Mouse (Mus musculus): ENCODE measurements around the gene Pcmt1.
A peak's percentile ranks its signal among the peaks of the same experiment; 100 is the strongest.

Pcmt1 gene

DNA sequence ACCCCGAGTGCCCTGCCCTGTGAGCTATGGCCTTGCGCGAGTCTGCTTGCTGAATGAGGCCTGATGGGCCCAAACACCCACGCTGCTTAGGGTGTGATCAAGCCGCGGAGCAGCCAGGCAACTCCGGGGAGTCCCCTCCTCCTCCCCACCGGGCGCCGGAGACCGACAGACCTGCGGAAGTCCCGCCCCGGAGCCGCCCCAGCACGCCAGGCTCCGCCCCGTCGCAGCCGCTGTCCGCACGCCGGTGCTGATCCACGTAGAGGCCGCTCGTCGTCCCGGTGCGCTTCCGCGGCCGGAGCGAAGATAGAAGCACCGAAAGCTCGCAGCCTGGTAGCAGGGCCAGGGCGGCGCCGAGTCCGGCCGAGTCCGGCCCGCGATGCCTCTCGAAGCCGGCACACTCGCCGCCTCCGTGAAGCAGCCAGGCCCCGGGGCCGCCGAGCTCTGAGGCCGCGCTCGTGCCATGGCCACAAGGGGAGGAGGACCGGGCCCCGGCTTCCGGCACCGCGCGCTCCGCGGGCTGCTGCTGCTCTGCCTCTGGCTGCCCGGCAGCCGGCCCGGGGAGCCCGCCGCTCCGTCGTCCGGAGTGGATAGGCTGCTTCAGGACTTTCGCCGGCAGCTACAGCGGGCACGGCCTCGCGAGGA, 91.2 kb downstream of the Pcmt1 start, which contains the start of gene Lrp11:
Lrp11 (plus strand) TSS at position 209 of the 642 bp plus-strand sequence.
- peak; percentile 72 for DNase-seq (ENCODE audit: low read depth)

DNA sequence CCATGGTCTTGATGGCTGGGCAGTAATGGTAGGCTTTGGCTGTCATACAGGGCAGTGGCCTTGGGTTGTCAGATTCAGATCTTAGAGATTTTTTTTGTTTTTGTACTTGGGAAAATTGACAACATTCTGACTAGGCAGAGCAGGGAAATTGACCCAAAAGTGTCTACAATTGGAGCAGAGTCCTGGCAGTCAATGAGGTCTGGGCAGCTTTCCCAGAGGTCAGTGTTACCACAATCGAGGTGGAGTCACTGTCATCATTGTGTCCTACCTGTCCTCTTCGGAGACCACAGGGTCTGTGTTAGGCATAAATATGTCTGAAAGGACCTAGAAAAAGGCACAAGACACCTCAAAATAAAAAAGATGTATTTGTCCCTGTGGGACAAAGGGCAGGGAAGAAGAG, 94.2 kb downstream of the Pcmt1 start:
- no peak for DNase-seq (ENCODE audit: low read depth)

DNA sequence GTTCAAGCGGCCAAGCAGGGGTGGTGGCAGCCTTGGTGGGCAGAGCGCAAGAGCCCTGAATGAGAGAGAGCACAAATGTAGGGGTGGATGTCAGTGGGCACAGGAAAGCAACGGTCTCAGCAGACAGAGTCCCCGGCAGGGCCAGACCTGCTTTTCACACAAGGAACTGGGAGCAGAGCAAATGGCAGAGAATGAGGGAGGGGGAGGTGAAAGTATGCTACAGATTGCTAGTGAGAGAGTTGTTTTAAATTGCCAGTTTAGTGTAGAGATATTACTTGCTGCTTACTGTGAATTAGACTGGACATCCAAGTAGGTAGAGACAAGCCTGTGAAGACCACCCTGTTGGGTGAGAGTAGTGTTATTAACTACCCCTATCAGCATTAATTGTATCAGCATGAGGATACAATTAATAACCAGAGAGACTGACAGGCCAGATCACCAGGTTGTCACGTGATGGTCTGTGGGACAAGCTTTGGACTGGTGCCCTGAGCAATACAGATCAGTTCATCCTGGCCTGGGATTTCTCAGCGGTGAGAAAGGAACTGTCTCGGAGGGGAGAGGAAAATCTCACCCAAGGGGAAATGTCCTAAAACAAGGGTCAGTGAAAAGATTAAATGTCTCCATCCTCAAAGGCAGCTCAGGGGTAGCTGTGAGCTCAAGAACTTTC, 97.9 kb downstream of the Pcmt1 start:
- DNase-seq (ENCODE audit: low read depth), result no peak

DNA sequence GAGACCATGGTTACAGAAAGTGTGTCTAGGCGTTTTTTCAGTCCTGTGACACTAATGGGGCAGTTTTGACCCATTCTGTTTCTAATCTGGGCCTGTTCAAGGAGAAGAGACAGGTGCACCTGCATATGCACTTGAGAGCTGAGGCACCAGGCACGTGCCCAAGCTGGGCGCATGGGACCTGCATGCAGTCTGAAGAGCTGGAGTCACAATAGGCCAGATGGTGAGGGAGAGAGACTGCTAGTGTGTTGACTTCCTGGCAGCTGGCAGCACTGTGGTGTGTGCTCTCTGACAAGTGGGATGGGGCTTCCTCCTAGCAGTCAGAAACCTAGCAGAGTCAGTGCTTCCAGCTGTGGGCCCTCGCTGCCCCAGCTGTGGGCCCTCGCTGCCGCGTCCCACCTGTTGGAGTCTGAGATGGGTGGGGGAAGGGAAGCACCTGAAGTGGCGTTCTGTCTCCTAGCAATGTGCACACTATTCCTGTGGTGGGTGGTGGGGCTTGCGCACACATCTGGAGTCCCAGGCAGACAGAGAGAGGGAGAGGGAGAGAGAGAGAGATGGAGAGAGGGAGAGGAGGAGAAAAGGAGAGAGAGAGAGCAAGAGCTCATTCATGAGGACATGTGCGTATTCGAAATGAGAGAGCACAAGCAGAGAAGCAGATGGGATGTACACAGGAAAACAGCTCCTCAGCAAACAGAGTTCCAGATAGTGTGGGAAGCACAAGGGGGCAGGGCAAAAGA, 98.6 kb downstream of the Pcmt1 start:
- DNase-seq (ENCODE audit: low read depth), result no peak

DNA sequence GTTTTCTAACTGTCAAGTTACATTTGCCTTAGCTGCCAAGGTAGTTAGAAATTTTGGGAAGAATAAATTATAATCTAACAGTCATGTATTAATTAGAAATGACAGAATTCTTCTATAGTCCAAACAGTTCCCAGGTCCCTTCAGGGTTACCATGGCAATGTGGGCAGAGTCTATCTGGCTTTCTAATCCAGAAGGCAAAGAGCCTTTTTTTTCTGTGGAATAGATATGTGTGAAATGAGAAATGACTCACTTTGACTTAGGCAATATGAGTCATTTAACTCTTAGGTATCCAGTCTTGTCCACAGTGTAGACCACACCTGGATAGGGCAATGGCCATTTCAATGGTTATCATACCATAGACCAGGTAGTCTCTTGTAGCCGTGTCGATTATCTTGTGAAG, 99.5 kb downstream of the Pcmt1 start:
- no peak for DNase-seq (ENCODE audit: low read depth)
